Comparison of ENCODE assay signal across 10 mouse cellular contexts in the genomic region with DNA sequence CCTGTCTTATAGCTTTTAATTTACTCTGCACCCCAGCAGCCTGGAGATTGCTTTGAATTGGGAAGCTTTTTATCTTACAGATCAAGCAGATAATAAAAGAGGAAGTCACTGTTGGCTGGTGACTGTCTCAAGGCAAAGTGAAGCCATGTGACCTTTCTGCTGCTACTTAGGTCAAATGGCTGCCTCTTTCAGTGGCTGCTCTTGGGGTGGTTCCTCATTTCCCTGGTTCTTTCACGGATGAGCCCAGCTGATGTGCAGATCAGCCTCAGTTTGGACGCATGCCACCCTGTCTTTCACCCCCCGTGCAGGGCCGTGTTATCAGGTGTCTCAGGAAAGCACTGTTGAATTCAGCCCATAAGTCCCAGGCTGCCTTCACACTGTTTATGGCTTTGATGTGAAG. TPM values are rescaled to one million over a fixed set of nuclear protein-coding genes. Genes with fewer than 3 reads are reported as not detected.
DNase-seq lines count a peak whose midpoint lies in the region; ATAC-seq lines count a peak whose summit lies in the region.
"Had no signal": no experiment of that assay in that cellular context is flagged by ENCODE, and none has a peak within 500 bp of the region (broad histone marks: within the 10 kb centered on the region; RNA-seq: fewer than 3 reads in every experiment).

No protein-coding gene starts in this region.

- 80% methylated on average over 4 of the region's 4 CpGs for WGBS in midbrain, embryonic 11.5 days

- H3K4me2 ChIP-seq in midbrain, embryonic 11.5 days: no peak overlapping the region
- H3K4me2 ChIP-seq: neural tube, embryonic 13.5 days had no signal

- no peak overlapping the region for H3K4me3 ChIP-seq in midbrain, embryonic 11.5 days (ENCODE audit: low read depth, low read length)
- H3K4me3 ChIP-seq: neural tube, embryonic 13.5 days had no signal

- peak; percentile 15 to 66 for DNase-seq in adrenal gland, adult (ENCODE audit: inconsistent age in 2 of 2, low spot score in 1 of 2)
- no peak for DNase-seq in adrenal gland, postnatal 25 days
- DNase-seq in ES-CJ7 (ENCODE audit: low read depth, low spot score): peak; percentile 17
- peak; percentile 28 to 47 for DNase-seq in spleen, adult 18-20 months
- DNase-seq in kidney, postnatal 14 days: no peak
- no peak for DNase-seq in midbrain, embryonic 11.5 days (ENCODE audit: low spot score, missing footprints)
- DNase-seq in urinary bladder, adult 2 months (ENCODE audit: low spot score): no peak
- DNase-seq: lung, adult 2 months had no signal

- no peak overlapping the region for H3K27ac ChIP-seq in midbrain, embryonic 11.5 days (ENCODE audit: low read depth, low read length)
- H3K27ac ChIP-seq: neural tube, embryonic 13.5 days had no signal

- no peaks in the 10 kb centered on the region for H3K9me3 ChIP-seq in midbrain, embryonic 11.5 days (ENCODE audit: control insufficient read depth, low read length)
- H3K9me3 ChIP-seq: neural tube, embryonic 13.5 days had no signal

- no peaks in the 10 kb centered on the region for H3K4me1 ChIP-seq in midbrain, embryonic 11.5 days (ENCODE audit: control insufficient read depth, insufficient read depth, low read length)

- H3K36me3 ChIP-seq in midbrain, embryonic 11.5 days (ENCODE audit: control insufficient read depth, insufficient read depth, low read length): no peaks in the 10 kb centered on the region; the same call in none of the 2 replicates

- no peaks in the 10 kb centered on the region for H3K27me3 ChIP-seq in midbrain, embryonic 11.5 days (ENCODE audit: control insufficient read depth, insufficient read depth, low read length)
- H3K27me3 ChIP-seq: neural tube, embryonic 13.5 days had no signal

- H3K9ac ChIP-seq in midbrain, embryonic 11.5 days (ENCODE audit: low read length): no peak overlapping the region
- H3K9ac ChIP-seq: neural tube, embryonic 13.5 days had no signal

- peak; percentile 74 for ATAC-seq in inflammation-experienced regulatory T-cells, adult 6 months
- ATAC-seq in midbrain, embryonic 11.5 days (ENCODE audit: low FRiP score): no peak

RNA-seq across cellular contexts. Expression of gene Parp11, which starts 25.4 kb away (rescaled TPM):
- total RNA-seq in adrenal gland, postnatal 25 days (2021): 18.8 and 28.1 TPM in 2 replicates
- 10 to 100 TPM; 33.3 to 66.4 (median 57.1) TPM for polyA plus RNA-seq in inflammation-experienced regulatory T-cells, adult 6 months (2017; shearing (Covaris generic))
- polyA plus RNA-seq in midbrain, embryonic 11.5 days (2014; fragmentation: Nextera tagmentation; extraction: Ambion mirVana): 62.1 and 64.9 TPM in 2 replicates
- polyA plus RNA-seq in urinary bladder, adult 2 months (2012; rRNA removed): 15.3 and 19.4 TPM in 2 replicates

Comparison
In these comparisons a context has a peak if more than half of its experiments do, and no peak if none do; other contexts are left out.
1. DNase-seq: peak in adrenal gland, adult (2 of 2), ES-CJ7 (single experiment) and spleen, adult 18-20 months (2 of 2); none in adrenal gland, postnatal 25 days (single experiment), kidney, postnatal 14 days (single experiment), midbrain, embryonic 11.5 days (single experiment) and urinary bladder, adult 2 months (single experiment).